In genomic region chr12:56532986-56533495, GRCm38 (mm10) we compare ENCODE assay signal across 11 mouse cellular contexts. TPM values are rescaled to one million over a fixed set of nuclear protein-coding genes. Genes with fewer than 3 reads are reported as not detected.
DNase-seq lines count a peak whose midpoint lies in the region; ATAC-seq and TF ChIP-seq lines count a peak whose summit lies in the region.
"Had no signal": no experiment of that assay in that cellular context is flagged by ENCODE, and none has a peak within 500 bp of the region (broad histone marks: within the 10 kb centered on the region; RNA-seq: fewer than 3 reads in every experiment).

No protein-coding gene starts in this region.

- H3K27me3 ChIP-seq in heart, embryonic 16.5 days (ENCODE audit: control insufficient read depth, insufficient read depth, low read length): peaks cover 91% of the 10 kb centered on the region
- H3K27me3 ChIP-seq in forebrain, embryonic 16.5 days (replicated peaks; ENCODE audit: control insufficient read depth, insufficient read depth, low read length): peaks cover 76% of the 10 kb centered on the region
- peaks cover 87% of the 10 kb centered on the region for H3K27me3 ChIP-seq in midbrain, embryonic 15.5 days (replicated peaks)
- H3K27me3 ChIP-seq: CH12.LX had no signal

- no peak overlapping the region for H3K9ac ChIP-seq in heart, embryonic 16.5 days (ENCODE audit: low read length)
- no peak overlapping the region for H3K9ac ChIP-seq in ES-E14 (ENCODE audit: insufficient read depth, low read depth, low read length, poor library complexity, severe bottlenecking)
- peak overlapping the region; percentile 32; the same call in 1 of the 2 replicates for H3K9ac ChIP-seq in forebrain, embryonic 16.5 days (replicated peaks; ENCODE audit: low read depth, low read length)
- no peak overlapping the region for H3K9ac ChIP-seq in midbrain, embryonic 15.5 days
- H3K9ac ChIP-seq: liver, embryonic 15.5 days had no signal

- peak overlapping the region; percentile 39 for H3K4me2 ChIP-seq in heart, embryonic 16.5 days (ENCODE audit: low read depth, low read length)
- peak overlapping the region; percentile 30 for H3K4me2 ChIP-seq in forebrain, embryonic 16.5 days (ENCODE audit: low read length)
- peak overlapping the region; percentile 38 for H3K4me2 ChIP-seq in midbrain, embryonic 15.5 days
- H3K4me2 ChIP-seq: liver, embryonic 15.5 days had no signal

- WGBS in heart, embryonic 16.5 days: 2% methylated on average over 49 of the region's 50 CpGs
- WGBS in forebrain, embryonic 16.5 days: under 1% methylated on average over 50 of the region's 50 CpGs
- under 1% methylated on average over 49 of the region's 50 CpGs for WGBS in midbrain, embryonic 15.5 days

- H3K4me3 ChIP-seq in heart, embryonic 16.5 days (ENCODE audit: low read length): peak overlapping the region; percentile 36
- H3K4me3 ChIP-seq in ES-E14 (ENCODE audit: insufficient read depth in 1 of 2, low read depth in 1 of 2, low read length in 2 of 2, poor library complexity in 1 of 2, severe bottlenecking in 1 of 2): peak overlapping the region; percentile 21 to 34; a peak in 2 of 4 replicates
- H3K4me3 ChIP-seq in forebrain, embryonic 16.5 days (replicated peaks; ENCODE audit: low read length): peak overlapping the region; percentile 35
- H3K4me3 ChIP-seq in midbrain, embryonic 15.5 days: peak overlapping the region; percentile 30
- H3K4me3 ChIP-seq: gastrocnemius, adult 2 months; liver, embryonic 15.5 days had no signal

- H3K4me1 ChIP-seq in heart, embryonic 16.5 days (ENCODE audit: control insufficient read depth, insufficient read depth, low read length): peaks cover 2% of the 10 kb centered on the region; the same call in 1 of the 2 replicates
- peaks cover 0 to 6% of the 10 kb centered on the region in 2 experiments; a peak in 1 of 4 replicates for H3K4me1 ChIP-seq in ES-E14 (ENCODE audit: control insufficient read depth in 2 of 2, insufficient read depth in 2 of 2, low read length in 2 of 2, poor library complexity in 1 of 2)
- H3K4me1 ChIP-seq in forebrain, embryonic 16.5 days (replicated peaks; ENCODE audit: control insufficient read depth, insufficient read depth, low read length): peaks cover 21% of the 10 kb centered on the region
- peaks cover 18% of the 10 kb centered on the region for H3K4me1 ChIP-seq in midbrain, embryonic 15.5 days
- H3K4me1 ChIP-seq: liver, embryonic 15.5 days had no signal

- no peaks in the 10 kb centered on the region for H3K9me3 ChIP-seq in heart, embryonic 16.5 days (replicated peaks; ENCODE audit: control insufficient read depth, low read length)
- no peaks in the 10 kb centered on the region for H3K9me3 ChIP-seq in ES-E14 (ENCODE audit: control insufficient read depth, insufficient read depth, low read depth, low read length)
- H3K9me3 ChIP-seq in forebrain, embryonic 16.5 days (ENCODE audit: control insufficient read depth, low read length): no peaks in the 10 kb centered on the region
- H3K9me3 ChIP-seq in midbrain, embryonic 15.5 days: no peaks in the 10 kb centered on the region
- H3K9me3 ChIP-seq: liver, embryonic 15.5 days had no signal

- no peak for DNase-seq in heart, adult 18-20 months
- DNase-seq in ES-E14 (ENCODE audit: low read depth, low spot score): no peak
- DNase-seq in left cerebral cortex, adult 9 months (ENCODE audit: low spot score in 2 of 2): no peak
- DNase-seq in cerebellum, adult 11 months: no peak
- DNase-seq in spleen, adult 12 weeks (ENCODE audit: low spot score): no peak
- DNase-seq: gastrocnemius, adult 2 months had no signal

- no peaks in the 10 kb centered on the region for H3K36me3 ChIP-seq in heart, embryonic 16.5 days (ENCODE audit: control insufficient read depth, insufficient read depth)
- H3K36me3 ChIP-seq in ES-E14 (ENCODE audit: control insufficient read depth, insufficient read depth, low read length, poor library complexity, severe bottlenecking): no peaks in the 10 kb centered on the region
- no peaks in the 10 kb centered on the region for H3K36me3 ChIP-seq in forebrain, embryonic 16.5 days (ENCODE audit: control insufficient read depth, insufficient read depth)
- no peaks in the 10 kb centered on the region for H3K36me3 ChIP-seq in midbrain, embryonic 15.5 days (replicated peaks)
- H3K36me3 ChIP-seq: liver, embryonic 15.5 days had no signal

- H3K27ac ChIP-seq in heart, embryonic 16.5 days (ENCODE audit: low read length): no peak overlapping the region
- no peak overlapping the region for H3K27ac ChIP-seq in ES-E14 (ENCODE audit: insufficient read depth, low read depth, low read length, poor library complexity, severe bottlenecking)
- H3K27ac ChIP-seq in forebrain, embryonic 16.5 days (ENCODE audit: low read length): no peak overlapping the region
- no peak overlapping the region for H3K27ac ChIP-seq in midbrain, embryonic 15.5 days
- H3K27ac ChIP-seq: gastrocnemius, adult 2 months; liver, embryonic 15.5 days had no signal

- no peak for ATAC-seq in heart, embryonic 16.5 days (replicated peaks; ENCODE audit: extremely low read depth, insufficient read depth, low FRiP score)
- ATAC-seq in forebrain, embryonic 16.5 days: no peak
- ATAC-seq in midbrain, embryonic 15.5 days (replicated peaks): 0 out of 2 replicates have a peak, but pooled peaks have one; percentile 1

- in situ Hi-C loops in ES-E14 (cut with MboI; ENCODE audit: low sequenced_read_pairs in 2 of 2, unreplicated experiment in 2 of 2): loop anchor here in 1 of 2 experiments (25.0 kb wide), 1 partner anchor 654 kb away; the partner anchor contains the start of gene Slc25a21

TF ChIP-seq in ES-E14, 5 proteins besides CTCF, POLR2A, EP300 and RAD21:
- no peak for TF ChIP-seq CHD2 (IDR thresholded peaks at IDR 0.05; ENCODE audit: low read depth, low read length)
- no peak for TF ChIP-seq ZNF384 (IDR thresholded peaks at IDR 0.05; ENCODE audit: low read depth, low read length)
- no peak for TF ChIP-seq ZC3H11A (IDR thresholded peaks at IDR 0.05; ENCODE audit: borderline replicate concordance, low read depth, low read length)
- TF ChIP-seq MAFK (IDR thresholded peaks at IDR 0.05; ENCODE audit: insufficient read depth, low read depth, low read length): no peak
- TF ChIP-seq HCFC1 (IDR thresholded peaks at IDR 0.05; ENCODE audit: borderline replicate concordance, insufficient read depth, low read length): no peak

RNA-seq across cellular contexts. Expression of gene Nkx2-1, which starts 3.7 kb away (rescaled TPM):
- 1.1 and 8.1 TPM in 2 replicates for polyA plus RNA-seq in heart, embryonic 16.5 days (2015; fragmentation: Nextera tagmentation; extraction: Ambion mirVana)
- total RNA-seq in heart, adult 18-20 months (2021): under 1 TPM in 1 of 2 experiments, not detected in 1; 0.26 TPM
- not detected in 2 replicates for total RNA-seq in ES-E14 (2012; rRNA removed)
- 4.7 and 8.1 TPM in 2 replicates for polyA plus RNA-seq in forebrain, embryonic 16.5 days (2015; fragmentation: Nextera tagmentation; extraction: Ambion mirVana)
- 6.3 and 8.0 TPM in 2 replicates for polyA plus RNA-seq in midbrain, embryonic 15.5 days (2015; fragmentation: Nextera tagmentation; extraction: Ambion mirVana)
- total RNA-seq: CH12.LX; gastrocnemius, adult 2 months had no signal
- polyA plus RNA-seq: liver, embryonic 15.5 days had no signal
